Mouse (Mus musculus): Measurements from ENCODE around the gene Yjefn3.
"Not testable (repeated sequence)": the region's sequence is repeated elsewhere in the genome, so short reads cannot be mapped to it uniquely, and the experiment has no call there.

Gene Yjefn3

GRCm38 (mm10) chr8:69902163-69903062 is at the start of gene Yjefn3, which contains the start of the genes Tssk6 and Ndufa13:
Gene Yjefn3, minus strand, starts transcription at chr8:69902712.
Gene Tssk6, plus strand, starts transcription at chr8:69902184.
Gene Ndufa13, minus strand, starts transcription at chr8:69902558.
- DNase-seq (ENCODE audit: low read depth, low spot score): no peak

GRCm38 (mm10) chr8:69950300-69950699 is 47.8 kb upstream of the Yjefn3 start:
- DNase-seq (ENCODE audit: low read depth, low spot score): no peak

GRCm38 (mm10) chr8:69942495-69942894 is 40.0 kb upstream of the Yjefn3 start:
- DNase-seq (ENCODE audit: low read depth, low spot score): not testable (repeated sequence)

- no peak for DNase-seq (ENCODE audit: low read depth, low spot score)
Measured at GRCm38 (mm10) chr8:69940386-69940785, 37.9 kb upstream of the Yjefn3 start.

GRCm38 (mm10) chr8:69939633-69940032 is 37.1 kb upstream of the Yjefn3 start:
- DNase-seq (ENCODE audit: low read depth, low spot score): peak; percentile 79

GRCm38 (mm10) chr8:69938245-69938982 is 35.9 kb upstream of the Yjefn3 start:
- no peak for DNase-seq (ENCODE audit: low read depth, low spot score)

DNA sequence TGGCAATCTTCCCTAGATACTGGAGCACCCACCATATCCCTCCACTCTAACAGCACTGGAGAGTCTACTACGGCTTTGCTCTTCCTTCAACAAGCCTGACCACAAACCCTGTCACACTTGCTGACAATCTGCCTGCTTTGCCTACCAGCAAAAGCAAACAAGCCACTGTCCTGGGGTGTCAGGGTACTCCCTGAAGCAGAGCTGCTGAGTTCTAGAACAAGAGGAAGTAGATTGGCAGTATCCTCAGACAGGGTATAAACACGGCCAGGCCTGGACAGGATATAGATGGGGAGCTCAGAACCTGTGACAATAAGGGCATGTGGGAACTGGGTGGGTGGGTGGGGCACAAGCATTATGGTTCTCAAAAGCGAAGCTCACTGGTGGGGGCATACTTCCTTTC is 35.0 kb upstream of the Yjefn3 start:
- no peak for DNase-seq (ENCODE audit: low read depth, low spot score)

DNA sequence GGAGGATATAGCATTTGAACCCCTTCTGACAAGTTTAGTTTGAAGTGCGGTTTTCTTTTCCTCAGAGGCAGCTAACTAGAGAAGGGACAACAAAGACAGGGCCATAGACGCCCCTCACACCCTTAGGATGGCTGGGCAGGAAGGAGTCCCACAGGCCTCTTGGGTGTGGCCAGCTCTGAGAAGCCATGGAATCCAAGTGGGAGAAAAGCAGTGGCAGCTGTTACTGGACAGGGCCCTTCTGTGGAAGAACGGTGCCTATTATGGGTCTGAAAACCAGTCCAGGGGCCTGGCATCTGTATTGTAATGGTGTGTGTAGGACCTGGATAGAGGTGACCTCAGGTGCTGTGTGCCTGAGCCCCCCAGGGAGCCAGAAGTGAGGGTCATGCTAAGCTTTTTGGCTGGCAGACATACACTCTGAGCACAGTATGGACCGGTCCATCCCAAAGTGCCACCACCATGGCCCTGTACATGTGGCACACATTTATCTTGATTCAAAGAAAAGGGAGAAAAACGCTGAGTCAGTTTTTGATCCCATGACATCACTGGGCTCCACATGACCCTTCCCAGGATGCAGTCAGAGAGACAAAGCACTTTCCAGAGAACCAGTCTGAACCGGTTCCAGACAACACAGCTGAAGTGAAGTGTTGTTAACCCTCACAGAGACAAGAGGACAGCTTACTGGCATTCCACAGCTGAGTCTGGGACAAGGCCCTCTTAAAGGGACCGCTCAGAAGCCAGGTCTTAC is 33.7 kb upstream of the Yjefn3 start:
- DNase-seq (ENCODE audit: low read depth, low spot score): peak; percentile 67

DNA sequence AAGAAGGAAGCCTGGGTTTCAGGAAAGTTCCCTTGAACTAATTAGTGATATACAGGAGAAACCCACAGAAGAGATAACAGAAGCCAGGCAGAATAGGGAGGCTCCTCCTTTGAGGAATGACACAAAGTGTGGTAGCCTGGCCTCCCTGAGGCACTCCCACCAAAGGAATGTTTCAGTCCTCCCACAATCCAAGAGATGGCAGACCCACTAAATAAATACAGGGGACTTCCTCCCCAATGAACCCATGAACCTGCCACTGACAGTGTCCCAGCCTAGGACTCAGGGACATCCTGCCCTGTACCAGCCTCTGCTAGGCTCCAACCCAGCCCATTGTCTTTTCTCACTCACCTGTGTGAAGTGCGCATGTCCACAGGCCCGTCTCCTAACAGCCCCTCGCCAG is 32.9 kb upstream of the Yjefn3 start:
- DNase-seq (ENCODE audit: low read depth, low spot score): no peak

- DNase-seq (ENCODE audit: low read depth, low spot score): no peak
Measured at GRCm38 (mm10) chr8:69934582-69934981, 32.1 kb upstream of the Yjefn3 start.

- no peak for DNase-seq (ENCODE audit: low read depth, low spot score)
Measured at GRCm38 (mm10) chr8:69933811-69934210, 31.3 kb upstream of the Yjefn3 start.

DNA sequence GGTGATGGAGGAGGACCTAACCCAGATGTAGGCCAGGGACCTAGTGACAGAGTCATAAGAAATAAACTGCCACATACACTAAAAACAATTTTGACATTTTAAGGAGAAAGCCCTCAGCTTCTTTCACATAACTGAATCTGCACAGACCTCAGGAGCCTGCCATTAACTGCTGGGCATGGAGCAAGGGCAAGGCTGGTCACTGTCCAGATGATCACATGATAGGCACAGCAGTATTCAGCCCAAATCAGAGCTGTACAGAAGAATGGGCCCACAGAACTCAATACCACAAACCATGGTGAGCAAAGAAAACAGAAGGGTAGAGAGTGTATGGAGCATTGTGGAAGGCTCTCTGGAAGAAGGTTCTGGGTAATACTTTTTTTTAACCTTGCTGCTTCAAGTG is 24.4 kb upstream of the Yjefn3 start:
- DNase-seq (ENCODE audit: low read depth, low spot score): no peak

DNA sequence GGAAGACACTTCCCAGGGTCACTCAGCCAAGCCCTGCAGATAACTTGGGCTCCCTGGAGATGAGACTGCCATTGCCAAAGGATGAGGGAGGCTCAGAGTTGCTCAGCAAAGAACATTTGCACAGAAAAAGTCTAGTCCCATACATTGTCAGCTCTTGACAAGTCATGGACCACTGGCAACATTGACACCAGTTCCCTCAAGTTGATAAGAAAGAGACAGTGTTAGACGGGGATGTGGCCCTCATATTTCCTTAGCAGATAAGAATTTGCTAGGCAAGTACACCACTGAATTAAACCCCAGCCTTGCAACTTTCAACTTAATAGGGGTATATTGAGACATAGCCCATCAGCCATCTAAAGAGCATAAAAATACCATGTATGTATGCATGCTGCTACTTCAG is 21.5 kb upstream of the Yjefn3 start:
- no peak for DNase-seq (ENCODE audit: low read depth, low spot score)

GRCm38 (mm10) chr8:69921141-69921540 is 18.6 kb upstream of the Yjefn3 start:
- no peak for DNase-seq (ENCODE audit: low read depth, low spot score)

- DNase-seq (ENCODE audit: low read depth, low spot score): peak; percentile 81
Measured at GRCm38 (mm10) chr8:69919876-69920662, 17.6 kb upstream of the Yjefn3 start.

DNA sequence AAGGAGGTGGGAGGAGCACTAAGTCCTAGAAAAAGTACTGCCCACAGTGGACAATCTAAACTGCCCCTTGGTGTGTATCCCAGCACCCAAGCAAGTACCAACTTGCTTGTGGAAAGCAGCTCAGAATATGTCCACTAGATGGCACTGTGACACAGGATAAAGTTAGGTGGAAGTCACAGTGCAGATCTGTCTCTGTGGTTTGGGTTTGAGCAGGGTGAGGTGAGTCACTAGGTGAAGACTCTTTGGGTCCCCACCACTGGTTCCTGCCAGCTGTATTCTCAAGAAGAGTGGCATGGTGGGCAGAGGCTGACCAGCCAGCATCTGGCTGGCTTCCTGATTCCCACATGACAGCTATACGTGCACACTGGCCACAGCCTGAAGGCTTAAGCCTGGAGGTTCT is 16.5 kb upstream of the Yjefn3 start:
- peak; percentile 92 for DNase-seq (ENCODE audit: low read depth, low spot score)

DNA sequence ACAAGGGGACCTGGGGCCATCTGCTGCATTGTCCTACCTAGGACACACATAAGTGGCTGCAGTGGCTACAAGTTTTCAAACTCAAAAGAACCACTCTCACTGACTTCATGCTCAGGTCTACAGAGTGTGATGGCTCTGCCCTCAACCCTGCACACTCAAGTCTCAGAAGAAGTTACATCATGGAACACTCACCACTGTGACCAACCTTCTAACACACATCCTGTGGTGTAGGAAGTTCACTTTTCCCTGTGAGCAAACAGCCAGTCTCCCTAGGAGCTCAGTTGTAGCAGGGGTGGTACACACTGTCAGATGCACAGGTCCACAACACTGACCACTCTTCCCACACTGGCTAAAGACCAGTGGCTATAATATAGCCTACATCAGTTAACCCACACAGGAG is 16.0 kb upstream of the Yjefn3 start:
- DNase-seq (ENCODE audit: low read depth, low spot score): no peak

GRCm38 (mm10) chr8:69915748-69916147 is 13.2 kb upstream of the Yjefn3 start:
- no peak for DNase-seq (ENCODE audit: low read depth, low spot score)

DNA sequence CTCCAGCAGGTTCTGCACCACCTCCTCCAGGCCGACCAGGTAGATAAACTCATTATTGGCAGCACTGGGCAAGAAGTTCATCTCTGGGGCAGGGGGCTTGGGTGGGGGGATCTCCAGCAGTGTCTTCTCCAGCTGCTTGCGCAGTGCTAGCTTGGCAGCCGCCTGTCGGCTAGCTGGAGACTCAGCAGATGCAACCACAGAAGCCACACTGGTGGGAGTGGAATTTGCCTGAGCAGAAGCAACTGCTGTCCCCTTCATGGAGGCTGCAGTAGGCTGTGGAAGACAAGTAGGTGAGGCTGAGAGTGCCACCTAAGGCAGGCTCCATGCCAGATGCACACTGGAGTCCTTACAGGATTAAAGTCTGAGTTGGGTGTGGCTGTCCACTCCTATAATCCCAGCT is 12.0 kb upstream of the Yjefn3 start:
- no peak for DNase-seq (ENCODE audit: low read depth, low spot score)

DNA sequence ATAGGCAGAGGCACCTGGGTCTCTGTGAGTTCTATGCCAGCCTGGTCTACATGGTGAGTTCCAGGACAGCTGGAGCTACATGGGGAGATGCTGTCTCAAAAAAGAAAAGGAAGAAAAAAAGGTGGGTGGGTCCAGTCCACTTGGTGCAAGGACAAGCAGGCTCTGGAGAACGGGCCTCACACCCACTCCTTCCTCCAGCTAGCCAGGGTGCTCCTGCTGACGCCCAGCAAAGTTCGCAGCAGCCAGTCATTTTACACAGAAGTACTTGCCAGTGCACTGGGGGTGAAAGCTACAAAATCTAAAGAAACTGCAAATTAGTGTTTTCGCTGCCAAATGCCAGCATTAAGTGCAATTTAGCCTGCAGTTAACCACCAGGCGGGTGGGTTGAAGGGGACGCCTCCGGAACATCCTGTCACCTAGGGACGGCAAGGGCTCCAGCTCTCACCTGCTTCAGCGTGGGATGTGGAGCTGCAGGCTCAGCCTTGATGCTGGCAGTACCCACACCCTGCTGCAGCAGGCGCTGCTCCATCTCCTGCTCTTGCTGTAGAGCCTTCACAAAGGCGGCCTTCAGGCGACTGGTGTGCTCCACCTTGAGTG is 10.1 kb upstream of the Yjefn3 start:
- no peak for DNase-seq (ENCODE audit: low read depth, low spot score)

GRCm38 (mm10) chr8:69911917-69912316 is 9.4 kb upstream of the Yjefn3 start:
- no peak for DNase-seq (ENCODE audit: low read depth, low spot score)
